Mouse (Mus musculus) lung, embryonic 14.5 days (tissue): ENCODE results near the gene Tbx5. TPM values are rescaled to one million over a fixed set of nuclear protein-coding genes. Genes with fewer than 3 reads are reported as not detected.
A peak's percentile ranks its signal among the peaks of the same experiment; 100 is the strongest.

Experiments used
- ATAC-seq: fragments of 200-750 bp; cut with Nextera tagmentation; 2 replicates; pipeline ENCODE4 v1.8.0; 2017; ENCODE audit warnings: mild to moderate bottlenecking, moderate TSS enrichment, moderate library complexity; ENCODE audit not compliant: insufficient read depth
- DNase-seq: peaks from one replicate; pipeline ENCODE4 v3.0.0-alpha.2; 2015
- H3K27ac ChIP-seq: fragments of 300-500 bp; sonication (generic); 2 replicates; pipeline ENCODE4 v1.5.1; 2014; ENCODE audit warnings: low read depth, mild to moderate bottlenecking, moderate library complexity
- H3K27me3 ChIP-seq: fragments of 300-500 bp; sonication (generic); 2 replicates; pipeline ENCODE4 v1.6.1; 2014; ENCODE audit warnings: low read length, control low read depth; ENCODE audit not compliant: insufficient read depth
- H3K36me3 ChIP-seq: fragments of 300-500 bp; sonication (generic); 2 replicates; pipeline ENCODE4 v1.6.1; 2014; ENCODE audit warnings: control low read depth; ENCODE audit not compliant: insufficient read depth
- H3K4me1 ChIP-seq: fragments of 300-500 bp; sonication (generic); 2 replicates; pipeline ENCODE4 v1.6.1; 2014; ENCODE audit warnings: antibody characterized with exemption, control low read depth; ENCODE audit not compliant: insufficient read depth
- H3K4me2 ChIP-seq: fragments of 300-500 bp; sonication (generic); 2 replicates; pipeline ENCODE4 v1.6.1; 2014; ENCODE audit warnings: mild to moderate bottlenecking
- H3K4me3 ChIP-seq: fragments of 300-500 bp; sonication (generic); 2 replicates; pipeline ENCODE4 v1.5.1; 2014; ENCODE audit warnings: low read depth, low read length
- H3K9ac ChIP-seq: fragments of 300-500 bp; sonication (generic); 2 replicates; pipeline ENCODE4 v1.6.1; 2014
- H3K9me3 ChIP-seq: fragments of 300-500 bp; sonication (generic); 2 replicates; pipeline ENCODE4 v1.6.1; 2016; ENCODE audit warnings: low read depth, low read length, control low read depth
- CTCF ChIP-seq: IDR thresholded peaks from 2 replicates; pipeline ENCODE4 v1.5.1; 2016; ENCODE audit warnings: antibody characterized with exemption, low read depth
- WGBS: fragments of 180-500 bp; shearing (Covaris S2); extraction: QIAGEN DNeasy Blood & Tissue Kit; methylation state at CpG from one replicate; pipeline ENCODE4 v1.1.7; 2014; 5-methylcytosine and 5-hydroxymethylcytosine counted together
- polyA plus RNA-seq: library from polyadenylated mRNA; unstranded; fragments of >200 nt; fragmentation: Nextera tagmentation; extraction: Ambion mirVana; gene quantifications from 2 replicates; pipeline ENCODE4 v1.2.1, GENCODE M21; 2014

Gene Tbx5
- polyA plus RNA-seq, 1 experiment from 2014 or later = 59.4 TPM

DNA sequence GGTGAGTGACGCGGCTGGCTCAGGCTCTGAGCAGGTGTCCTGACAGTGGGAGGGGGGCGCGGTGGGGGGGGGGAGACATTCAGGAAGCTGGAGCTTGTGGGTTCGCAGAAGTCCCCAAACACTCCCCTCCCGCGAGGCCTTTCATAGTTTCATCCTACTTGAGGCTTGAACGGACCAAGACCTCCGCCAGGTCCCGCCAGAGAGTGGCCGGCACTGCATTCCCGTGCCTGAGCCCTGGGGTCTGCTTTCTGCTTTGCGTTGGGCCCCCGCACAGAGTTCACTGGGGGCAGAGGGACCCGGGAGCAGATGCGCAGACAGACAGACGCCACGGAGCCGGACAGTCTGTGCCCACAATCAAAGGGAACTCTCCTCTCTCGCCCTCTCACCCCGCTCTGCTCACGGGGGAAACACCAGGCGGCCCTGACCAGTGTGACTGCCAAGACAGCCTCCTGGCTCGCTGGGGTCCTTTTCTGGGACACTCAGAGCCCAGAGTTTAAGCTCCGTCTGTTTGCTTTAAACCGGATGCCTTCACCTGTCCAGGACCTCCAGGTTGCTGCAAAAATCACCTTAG is 34.8 kb upstream of the Tbx5 start:
- 8% methylated on average over 26 of the region's 26 CpGs for WGBS
- Histone ChIP-seq H3K9ac (peak overlapping the region; percentile 29; the same call in 1 of the 2 replicates), H3K27ac (peak overlapping the region; percentile 90; the same call in 1 of the 2 replicates), H3K4me1 (peaks cover 8% of the 10 kb centered on the region; the same call in 1 of the 2 replicates), H3K27me3 (peaks cover 73% of the 10 kb centered on the region), H3K9me3 (no peaks in the 10 kb centered on the region), H3K4me3 (peak overlapping the region; percentile 23), H3K36me3 (no peaks in the 10 kb centered on the region), H3K4me2 (peak overlapping the region; percentile 43)
- TF ChIP-seq CTCF = no peak
- ATAC-seq (no peak), DNase-seq (no peak)

DNA sequence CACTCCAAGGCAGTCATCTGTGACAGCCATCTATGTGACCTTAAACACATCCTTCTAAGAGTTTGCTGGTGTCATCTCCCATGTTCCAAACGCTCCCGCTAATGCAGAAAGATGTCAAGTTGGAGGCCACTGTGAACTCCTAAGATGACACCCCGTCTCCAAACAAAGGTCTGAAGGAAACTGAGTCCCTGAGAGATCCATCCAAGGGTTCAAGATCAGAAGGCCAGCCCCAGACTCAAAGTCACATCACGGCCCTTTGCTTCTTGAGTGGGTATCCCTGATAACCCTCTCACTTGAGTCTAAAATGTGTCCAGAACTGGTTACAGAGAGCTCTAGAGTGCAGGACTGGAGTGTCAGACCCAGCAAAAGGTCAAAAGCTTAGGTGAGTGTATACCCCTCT is 34.2 kb upstream of the Tbx5 start:
- Histone ChIP-seq H3K27ac (peak overlapping the region; percentile 90; the same call in 1 of the 2 replicates), H3K4me2 (peak overlapping the region; percentile 41; the same call in 1 of the 2 replicates), H3K27me3 (peaks cover 79% of the 10 kb centered on the region), H3K4me1 (peaks cover 8% of the 10 kb centered on the region; the same call in 1 of the 2 replicates), H3K4me3 (no peak overlapping the region), H3K9me3 (no peaks in the 10 kb centered on the region), H3K36me3 (no peaks in the 10 kb centered on the region), H3K9ac (no peak overlapping the region; the same call in 1 of the 2 replicates)
- WGBS = 35% methylated on average over 4 of the region's 4 CpGs
- ATAC-seq (no peak), DNase-seq (peak; percentile 12)
- TF ChIP-seq CTCF = no peak

DNA sequence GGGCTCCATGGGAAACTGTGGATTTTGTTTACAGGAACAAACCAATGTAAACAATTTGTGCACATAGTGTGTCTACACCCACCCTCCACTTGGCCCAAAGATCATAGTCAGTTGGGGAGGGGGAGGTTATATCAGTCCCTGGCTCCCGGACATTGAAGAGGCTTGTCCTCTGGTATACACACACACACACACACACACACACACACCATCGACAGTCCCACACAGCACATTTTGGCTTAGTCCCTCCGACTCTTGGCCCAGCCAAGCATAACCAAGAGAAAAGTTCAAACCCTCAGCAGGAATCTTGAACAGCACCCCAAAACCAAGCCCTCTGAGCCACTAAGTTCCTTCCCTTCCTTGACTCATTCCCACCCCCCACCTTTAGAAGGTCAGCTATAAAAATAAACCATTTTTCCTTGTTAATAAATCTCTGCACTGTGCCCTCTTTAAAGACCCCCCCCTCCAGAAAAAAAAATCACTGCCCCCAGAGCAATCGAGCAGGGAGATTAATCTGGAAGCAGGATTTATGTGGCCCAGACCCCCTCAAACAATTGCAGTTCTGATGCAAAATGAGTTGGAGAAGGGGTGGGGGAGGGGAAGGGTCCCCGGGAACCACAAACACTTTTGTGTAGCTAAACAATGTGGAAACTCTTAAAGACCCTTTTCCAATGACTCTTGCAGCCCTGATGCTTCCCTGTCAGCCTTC is 33.6 kb upstream of the Tbx5 start:
- Histone ChIP-seq H3K9me3 (no peaks in the 10 kb centered on the region), H3K9ac (no peak overlapping the region), H3K4me3 (no peak overlapping the region), H3K27me3 (peaks cover 82% of the 10 kb centered on the region), H3K4me2 (peak overlapping the region; percentile 41), H3K4me1 (peaks cover 8% of the 10 kb centered on the region; the same call in 1 of the 2 replicates), H3K36me3 (no peaks in the 10 kb centered on the region), H3K27ac (peak overlapping the region; percentile 90)
- ATAC-seq (peak; percentile 35), DNase-seq (peak; percentile 68)
- no peak for TF ChIP-seq CTCF
- WGBS = 7% methylated on average over 5 of the region's 5 CpGs

DNA sequence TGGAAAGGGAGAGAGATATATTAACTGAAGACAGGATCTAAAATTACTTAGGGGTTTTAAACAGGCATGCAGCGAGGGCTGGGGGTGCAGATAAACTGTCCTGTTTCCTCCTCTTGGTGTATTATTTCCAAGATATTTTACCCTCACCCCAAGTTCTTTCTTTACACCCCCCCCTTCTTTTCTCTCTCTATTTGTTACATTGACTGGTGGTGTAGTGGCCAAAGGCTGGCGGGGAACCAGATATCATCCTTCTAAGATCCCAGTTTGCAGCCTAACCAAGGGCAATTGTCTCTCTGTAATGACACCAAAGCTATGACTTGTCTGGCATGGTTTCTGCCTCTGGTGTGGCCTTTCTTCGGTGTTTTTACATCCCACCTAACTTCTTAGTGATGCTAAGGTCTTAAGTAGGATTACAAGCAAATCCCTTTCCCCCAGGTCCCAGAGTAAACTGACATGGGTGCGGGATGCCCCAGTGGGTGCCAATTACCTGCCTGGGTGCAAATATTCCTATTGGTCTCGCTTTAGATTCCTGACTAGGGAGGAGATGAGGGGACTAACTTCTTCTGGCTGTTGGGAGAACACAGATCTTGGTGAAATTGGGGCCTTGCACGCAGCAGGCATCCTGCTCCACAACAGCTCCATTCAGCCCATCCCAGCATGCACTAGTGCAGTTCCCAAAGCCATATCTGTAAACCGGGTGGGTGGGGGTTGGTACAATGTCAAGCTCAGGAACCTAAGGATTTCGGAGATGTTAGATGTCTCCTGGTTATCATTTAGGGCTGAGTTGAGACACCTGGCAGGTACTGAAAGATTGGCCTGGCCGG is 32.8 kb upstream of the Tbx5 start:
- Histone ChIP-seq H3K36me3 (no peaks in the 10 kb centered on the region), H3K4me3 (no peak overlapping the region; the same call in 1 of the 2 replicates), H3K4me1 (peaks cover 8% of the 10 kb centered on the region; the same call in 1 of the 2 replicates), H3K27ac (peak overlapping the region; percentile 90), H3K9ac (peak overlapping the region; percentile 37; the same call in 1 of the 2 replicates), H3K4me2 (peak overlapping the region; percentile 41), H3K27me3 (peaks cover 82% of the 10 kb centered on the region), H3K9me3 (no peaks in the 10 kb centered on the region)
- ATAC-seq = peak; percentile 62
- 7% methylated on average over 9 of the region's 9 CpGs for WGBS
- no peak for TF ChIP-seq CTCF
- DNase-seq = peak; percentile 85

DNA sequence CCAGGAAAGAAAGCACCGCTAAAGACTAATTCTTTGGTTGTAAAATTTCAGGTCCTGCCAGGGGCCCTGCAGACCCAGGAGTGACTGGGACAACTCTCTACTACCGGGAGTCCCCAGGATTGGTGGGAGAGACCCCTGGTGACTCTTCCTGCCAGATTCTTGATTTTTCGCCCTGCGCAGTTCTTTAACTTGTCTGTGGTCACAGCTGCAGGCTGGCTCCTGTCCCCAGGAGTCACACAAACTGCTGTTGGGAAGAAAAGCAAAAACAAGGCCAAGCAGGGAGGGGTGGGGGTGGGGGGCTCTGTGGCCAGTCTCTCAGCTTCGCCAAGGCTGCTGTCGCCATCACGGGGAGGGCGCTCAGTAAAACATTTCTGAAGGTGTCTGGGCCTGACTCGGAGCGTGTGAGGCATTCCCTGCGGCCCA is 32.2 kb upstream of the Tbx5 start:
- TF ChIP-seq CTCF = no peak
- peak; percentile 79 for DNase-seq
- H3K4me2 ChIP-seq = peak overlapping the region; percentile 41

DNA sequence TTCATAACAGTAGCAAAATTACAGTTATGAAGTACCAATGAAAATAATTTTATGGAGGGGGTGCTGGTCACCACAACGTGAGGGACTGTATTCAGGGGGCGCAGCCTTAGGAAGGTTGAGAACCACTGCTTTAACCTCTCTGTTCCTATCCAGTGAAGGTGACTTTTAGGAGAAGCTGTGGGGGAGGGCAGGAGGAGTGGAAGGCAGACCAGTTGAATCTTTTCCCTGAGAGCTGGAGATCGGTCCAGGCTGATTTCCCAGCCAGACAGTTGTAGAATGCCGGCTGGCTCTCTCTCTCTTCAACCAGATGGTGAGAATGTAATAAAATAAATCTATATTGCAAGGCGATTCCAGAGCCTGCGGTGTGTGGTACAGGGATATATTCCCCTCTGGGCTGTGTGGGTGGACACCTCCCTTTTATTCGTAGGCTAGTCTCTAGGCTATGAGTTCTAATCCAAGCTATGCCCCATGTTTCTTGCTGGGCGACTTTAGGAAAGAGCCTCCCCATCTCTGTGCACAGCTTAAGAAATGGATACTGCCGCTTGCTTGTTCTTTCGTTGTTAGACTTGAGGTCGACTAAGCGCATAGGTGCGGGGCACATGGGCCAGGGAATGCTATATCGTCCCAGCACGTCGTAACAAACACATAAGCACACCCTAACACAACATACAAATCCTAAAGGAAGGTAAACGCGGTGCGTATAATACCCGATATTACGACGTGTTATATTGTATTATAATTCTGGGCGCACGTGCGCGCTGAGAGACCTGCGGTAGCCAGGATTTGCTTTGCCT is 29.7 kb upstream of the Tbx5 start:
- Histone ChIP-seq H3K4me1 (peaks cover 6% of the 10 kb centered on the region; the same call in 1 of the 2 replicates), H3K4me3 (peak overlapping the region; percentile 43), H3K4me2 (peak overlapping the region; percentile 81), H3K36me3 (no peaks in the 10 kb centered on the region), H3K27me3 (peaks cover 86% of the 10 kb centered on the region), H3K27ac (peak overlapping the region; percentile 97), H3K9me3 (no peaks in the 10 kb centered on the region), H3K9ac (peak overlapping the region; percentile 90)
- WGBS = 4% methylated on average over 27 of the region's 27 CpGs
- TF ChIP-seq CTCF = no peak
- ATAC-seq (no peak), DNase-seq (peak; percentile 71)

More for the DNA sequence above, 32.2 kb upstream of the Tbx5 start:
- Histone ChIP-seq H3K9me3 (no peaks in the 10 kb centered on the region), H3K36me3 (no peaks in the 10 kb centered on the region), H3K4me1 (peaks cover 8% of the 10 kb centered on the region; the same call in 1 of the 2 replicates), H3K4me3 (no peak overlapping the region; the same call in 1 of the 2 replicates), H3K27me3 (peaks cover 85% of the 10 kb centered on the region), H3K9ac (peak overlapping the region; percentile 37), H3K27ac (peak overlapping the region; percentile 90)
- 6% methylated on average over 11 of the region's 11 CpGs for WGBS
- peak; percentile 39 for ATAC-seq
